Mouse (Mus musculus) cortical plate, adult 2 months (tissue): ENCODE data around the gene Gm49027.

Experiments used
- CTCF ChIP-seq: fragments of 200-500 bp; IDR thresholded peaks from 2 replicates; pipeline ENCODE4 v1.5.1; 2011; ENCODE audit warnings: mild to moderate bottlenecking, control low read depth, low read length; ENCODE audit not compliant: insufficient read depth; ENCODE audit errors: extremely low read depth
- POLR2A ChIP-seq: fragments of 200-500 bp; IDR thresholded peaks from 2 replicates; pipeline ENCODE4 v1.6.1; 2011; ENCODE audit warnings: mild to moderate bottlenecking, low read length, control low read depth; ENCODE audit not compliant: insufficient read depth; ENCODE audit errors: extremely low read depth

- no peak for TF ChIP-seq POLR2A
- no peak for TF ChIP-seq CTCF
These were observed at the start of gene Gm49027 for GRCm38 (mm10) chr5:123525281-123525680.
